Mouse (Mus musculus): ENCODE results near the gene Gapdh.

DNA sequence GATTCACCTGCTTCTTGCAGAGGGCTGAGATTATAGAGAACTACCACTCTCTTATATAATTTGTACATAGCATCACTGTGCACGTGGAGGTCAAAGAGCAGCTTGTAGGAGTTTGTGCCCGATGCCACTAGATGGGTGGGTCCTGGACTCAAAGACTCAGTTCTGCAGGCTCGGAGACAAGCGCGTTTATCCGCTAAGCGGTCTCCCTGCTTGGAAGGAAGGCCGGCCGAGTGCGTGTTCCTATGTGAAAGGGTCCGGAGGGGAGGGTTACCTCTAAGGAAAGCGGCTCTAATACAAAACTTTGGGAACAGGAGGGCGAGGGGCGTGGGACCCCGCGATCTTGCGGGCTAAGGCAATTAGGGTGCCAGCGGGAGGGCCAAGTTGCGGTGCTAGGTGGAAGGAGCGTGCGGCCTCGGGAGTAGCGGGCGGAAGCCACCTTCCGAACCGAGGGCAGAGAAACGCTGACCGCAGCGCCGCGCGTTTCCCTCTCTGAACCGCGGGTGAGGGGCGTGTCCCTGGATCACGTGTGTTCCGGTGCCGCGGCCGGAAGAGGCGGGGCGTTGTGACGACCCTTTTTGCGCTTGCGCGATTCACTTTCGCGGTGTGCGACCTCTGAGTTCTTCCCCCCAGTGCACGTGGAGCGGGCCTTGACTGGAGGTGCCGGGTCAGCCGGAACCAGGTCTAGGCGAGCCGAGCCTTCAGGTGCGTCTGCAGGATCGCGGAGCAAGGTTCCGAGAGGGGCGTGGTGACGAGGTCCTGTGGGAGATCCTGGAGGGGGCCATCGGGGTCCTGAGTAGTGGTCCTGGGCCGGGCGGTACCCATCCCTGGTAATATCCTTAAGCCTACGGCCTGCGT lies 34.7 kb downstream of the Gapdh start, which contains the start of gene Nop2:
- TF ChIP-seq CTCF (conservative IDR thresholded peaks at IDR 0.05; ENCODE audit: low read length) (no peak), POU5F1 (IDR thresholded peaks at IDR 0.05; ENCODE audit: borderline replicate concordance, low read length) (no peak)
